Mouse (Mus musculus): Measurements from ENCODE around the gene Ddah1.

The Ddah1 gene

GRCm38 (mm10) chr3:145820439-145820838, 62.0 kb downstream of the Ddah1 start:
- DNase-seq: no peak

- no peak for DNase-seq
Observed at GRCm38 (mm10) chr3:145820938-145821337, 62.5 kb downstream of the Ddah1 start.

GRCm38 (mm10) chr3:145822201-145822600, 63.7 kb downstream of the Ddah1 start:
- DNase-seq: no peak

DNA sequence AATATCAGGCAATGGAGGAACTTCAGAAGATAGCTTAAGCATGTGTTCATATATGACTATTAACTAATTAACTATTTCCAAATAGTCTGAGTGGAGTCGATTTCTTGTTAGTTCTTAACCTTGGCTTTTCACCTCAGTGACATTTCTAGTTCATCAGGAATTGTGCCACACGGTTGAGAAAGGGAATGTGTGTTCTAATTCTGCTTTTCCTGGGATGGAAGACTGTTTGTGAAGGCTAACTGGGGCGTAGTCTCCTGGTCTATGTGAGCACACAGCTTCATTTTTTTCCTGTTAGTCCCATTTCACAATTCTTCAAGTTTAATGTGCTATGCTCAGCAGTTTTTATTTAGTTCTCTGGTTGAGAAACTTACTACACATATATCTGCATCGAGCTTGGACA, 65.2 kb downstream of the Ddah1 start:
- no peak for DNase-seq

DNA sequence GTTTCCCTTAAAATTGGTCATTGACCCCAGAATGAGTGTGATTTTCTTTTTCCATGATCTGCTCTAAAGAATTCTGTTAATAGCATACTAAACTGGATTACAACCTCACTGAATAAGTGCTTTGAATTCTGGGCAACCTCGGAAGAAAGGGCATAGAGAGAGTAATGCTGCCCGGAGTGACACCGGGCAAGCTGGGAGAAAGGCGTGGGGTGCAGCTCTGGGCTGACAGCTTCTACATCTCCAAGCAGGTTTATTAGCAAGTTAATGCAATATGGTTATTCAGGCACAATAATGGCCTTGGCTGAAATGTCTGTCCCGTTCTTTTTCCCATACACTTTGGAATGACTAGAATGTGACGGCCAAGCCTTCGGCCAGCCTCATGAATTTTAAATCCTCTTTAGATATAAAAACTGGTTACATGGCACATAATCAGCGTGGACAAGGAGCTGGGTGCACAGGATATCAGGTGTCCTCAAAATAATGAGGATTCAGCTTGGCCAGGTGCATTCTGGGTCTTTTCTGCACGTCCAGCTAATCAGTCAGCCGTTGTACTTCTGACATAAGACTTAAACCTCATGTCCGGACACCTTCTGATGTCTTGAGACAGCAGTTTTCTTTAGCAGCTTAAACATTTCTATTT, 67.1 kb downstream of the Ddah1 start:
- DNase-seq: no peak

DNA sequence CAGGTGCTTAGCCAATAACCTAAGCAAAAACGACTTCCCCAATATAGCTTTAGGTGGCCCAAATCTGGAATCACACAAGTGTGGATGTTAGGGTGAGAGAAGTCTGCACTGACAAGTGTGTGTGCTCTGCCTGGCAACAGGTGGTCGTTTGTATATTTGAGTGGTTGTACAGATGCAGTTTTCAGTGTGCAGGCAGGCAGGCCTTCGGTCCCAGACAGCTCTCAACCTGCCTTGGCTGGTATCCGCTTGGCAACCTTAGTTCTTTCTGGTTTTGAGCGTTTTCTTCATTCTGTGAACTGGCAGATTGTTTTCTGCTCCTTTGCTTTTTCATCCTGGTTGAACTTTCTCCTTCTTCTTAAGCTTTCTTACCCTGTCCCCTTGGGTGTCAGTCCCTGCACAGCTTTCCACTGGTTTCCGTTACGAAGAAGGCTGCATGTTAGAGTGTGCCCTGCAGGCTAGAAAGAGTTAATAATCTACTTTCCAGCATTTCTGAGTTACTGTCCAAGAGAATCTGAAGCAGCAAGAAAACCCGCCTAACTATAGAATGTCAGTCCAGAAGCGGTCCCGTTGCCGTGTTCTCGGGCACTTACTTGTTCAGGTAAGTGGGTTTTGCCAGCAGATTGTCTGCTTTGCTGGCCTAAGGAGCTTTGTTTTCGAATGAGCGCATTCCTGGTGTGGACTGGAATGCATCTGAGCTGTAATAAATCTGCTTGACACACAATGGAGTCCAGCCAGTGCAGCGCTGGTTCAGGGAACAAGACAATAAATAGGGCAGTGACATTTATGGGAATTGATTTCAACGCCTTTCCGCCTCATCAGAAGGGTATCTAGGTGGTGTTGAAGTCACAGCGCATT, 68.9 kb downstream of the Ddah1 start:
- no peak for DNase-seq

DNA sequence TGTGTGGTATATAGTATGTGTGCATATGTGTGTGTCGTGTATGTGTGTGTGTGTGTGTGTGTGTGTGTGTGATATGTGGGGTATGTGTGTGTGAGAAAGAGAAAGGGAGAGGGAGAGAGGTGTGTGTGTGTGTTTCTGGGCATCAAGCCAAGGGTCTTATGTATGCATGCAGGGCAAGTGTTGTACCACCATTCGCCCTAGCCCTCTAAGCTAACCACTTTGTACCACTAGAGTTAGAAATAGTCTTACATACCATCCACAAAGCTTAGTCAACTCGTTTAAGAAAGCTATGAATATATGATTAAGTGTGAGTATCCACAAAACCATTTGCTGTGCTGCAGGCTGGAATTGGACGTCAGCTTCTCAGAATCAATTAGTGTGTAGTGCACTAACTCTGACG, 70.4 kb downstream of the Ddah1 start:
- DNase-seq: no peak

DNA sequence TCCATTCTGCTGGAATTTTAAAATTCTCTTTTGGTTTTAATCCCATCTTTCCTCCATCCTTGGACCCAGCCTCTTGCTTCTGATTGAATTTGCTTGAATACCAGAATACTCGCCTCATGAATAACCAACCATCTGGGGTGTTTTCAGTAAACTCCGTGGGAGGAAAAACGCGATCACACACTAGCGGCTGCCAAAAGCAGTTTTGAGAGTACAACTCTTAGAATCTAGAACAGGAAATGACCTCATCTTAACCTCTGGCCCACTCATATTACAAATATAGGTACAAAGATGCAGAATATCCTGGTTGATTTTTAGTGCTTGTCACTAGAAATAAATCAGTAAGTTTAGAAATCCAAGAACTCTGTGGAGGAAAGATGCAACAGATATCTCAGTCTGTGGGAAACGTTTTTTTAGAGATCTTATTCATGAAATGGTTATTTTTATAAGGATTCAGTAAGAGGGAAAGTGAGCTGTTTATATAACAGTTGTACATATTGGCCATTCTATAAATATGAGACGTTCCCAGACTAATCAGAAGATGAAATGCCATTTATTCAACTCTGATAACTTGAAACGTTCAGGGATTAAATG, 75.6 kb downstream of the Ddah1 start:
- DNase-seq: no peak

DNA sequence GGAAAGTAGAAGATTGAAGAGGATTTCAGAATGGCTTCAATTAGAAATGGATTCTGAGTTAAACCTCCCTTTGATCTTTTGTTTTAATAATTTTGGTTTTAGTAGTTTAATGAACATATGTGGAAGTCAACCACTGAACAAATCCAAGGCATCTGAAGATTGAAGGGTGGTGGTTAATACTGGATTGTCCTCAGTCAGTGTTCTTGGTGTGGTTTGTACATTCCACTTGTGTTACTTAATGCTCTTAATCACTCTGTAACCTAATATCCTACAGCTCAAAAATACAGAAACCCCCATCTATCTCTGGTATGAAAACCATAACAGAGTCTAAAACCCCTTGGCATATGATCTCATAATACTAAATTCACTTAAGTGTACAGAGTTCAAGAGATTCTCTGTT, 79.8 kb downstream of the Ddah1 start:
- DNase-seq: no peak

- DNase-seq: no peak
Observed at GRCm38 (mm10) chr3:145841961-145842710, 83.7 kb downstream of the Ddah1 start.

DNA sequence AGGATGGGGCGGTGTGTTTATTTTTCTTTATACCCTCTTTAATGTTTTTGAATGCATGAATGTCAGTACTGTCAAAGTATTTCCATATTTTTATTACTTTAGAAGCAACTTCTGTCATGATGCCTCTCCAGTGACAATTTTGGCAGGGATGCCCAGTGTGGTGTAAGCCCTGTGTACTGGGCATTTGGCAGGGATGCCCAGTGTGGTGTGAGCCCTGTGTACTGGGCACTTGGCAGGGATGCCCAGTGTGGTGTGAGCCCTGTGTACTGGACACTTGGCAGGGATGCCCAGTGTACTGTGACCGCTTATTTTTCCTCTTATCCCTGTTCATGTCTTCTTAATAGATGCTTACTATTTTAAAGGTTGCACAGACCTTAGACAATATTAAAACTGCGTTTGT, 85.4 kb downstream of the Ddah1 start:
- DNase-seq: no peak

DNA sequence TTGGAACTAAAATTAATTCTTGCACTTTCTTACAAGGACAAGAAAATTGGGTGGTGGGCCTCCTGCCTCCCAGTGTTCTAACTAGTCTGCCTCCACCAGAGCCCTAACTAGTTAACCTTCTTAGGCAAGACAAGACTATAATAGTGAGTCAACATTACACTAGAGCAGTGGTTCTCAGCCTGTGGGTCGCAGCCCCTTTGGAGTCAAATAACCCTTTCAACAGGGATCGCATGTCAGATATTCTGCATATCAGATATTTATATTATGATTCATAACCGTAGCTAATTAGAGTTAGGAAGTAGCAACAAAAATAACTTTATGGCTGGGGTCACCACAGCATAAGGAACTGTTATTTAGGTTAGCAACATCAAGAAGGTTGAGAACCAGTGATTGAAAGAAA, 86.4 kb downstream of the Ddah1 start:
- no peak for DNase-seq

GRCm38 (mm10) chr3:145846255-145846654, 87.8 kb downstream of the Ddah1 start:
- DNase-seq: no peak

GRCm38 (mm10) chr3:145852041-145852440, 93.6 kb downstream of the Ddah1 start:
- DNase-seq: no peak

DNA sequence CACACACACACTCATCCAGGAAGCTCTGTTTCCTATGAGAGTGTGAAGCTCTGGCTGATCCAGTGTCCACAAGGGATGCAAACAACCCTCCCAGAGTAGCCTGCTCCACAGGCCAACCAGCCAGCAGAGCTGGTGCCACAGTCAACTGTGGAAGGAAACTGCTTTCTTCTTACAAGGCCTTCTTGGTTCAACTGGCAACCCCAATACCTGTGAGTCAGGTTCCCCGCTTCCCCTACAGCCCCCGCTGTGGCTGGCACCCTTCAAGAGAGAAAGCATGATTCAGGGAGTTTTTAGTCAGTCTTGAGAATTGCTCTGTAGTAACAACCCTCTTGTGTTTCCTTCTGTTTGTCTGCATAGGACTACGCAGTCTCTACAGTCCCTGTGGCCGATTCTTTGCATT, 94.3 kb downstream of the Ddah1 start:
- DNase-seq: no peak

DNA sequence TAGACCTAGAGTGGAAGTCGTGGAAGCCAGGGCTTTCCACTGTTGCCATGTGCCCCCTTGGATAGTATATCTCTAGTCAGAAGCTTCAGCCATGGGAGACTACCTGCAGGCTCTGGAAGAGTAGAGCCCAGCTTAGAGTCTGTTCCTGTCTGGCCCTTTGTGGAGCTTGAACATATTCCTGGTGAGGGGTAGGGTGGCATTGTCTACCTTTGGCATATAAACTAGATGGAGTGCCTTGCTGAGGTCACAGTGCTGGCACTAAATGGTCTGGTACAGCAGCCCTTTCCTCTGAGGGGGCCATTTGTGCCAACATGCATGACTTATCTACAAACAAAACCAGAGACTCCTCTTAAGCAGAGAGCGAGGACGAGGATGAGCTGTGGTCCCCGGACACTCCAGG, 95.2 kb downstream of the Ddah1 start:
- DNase-seq: no peak

DNA sequence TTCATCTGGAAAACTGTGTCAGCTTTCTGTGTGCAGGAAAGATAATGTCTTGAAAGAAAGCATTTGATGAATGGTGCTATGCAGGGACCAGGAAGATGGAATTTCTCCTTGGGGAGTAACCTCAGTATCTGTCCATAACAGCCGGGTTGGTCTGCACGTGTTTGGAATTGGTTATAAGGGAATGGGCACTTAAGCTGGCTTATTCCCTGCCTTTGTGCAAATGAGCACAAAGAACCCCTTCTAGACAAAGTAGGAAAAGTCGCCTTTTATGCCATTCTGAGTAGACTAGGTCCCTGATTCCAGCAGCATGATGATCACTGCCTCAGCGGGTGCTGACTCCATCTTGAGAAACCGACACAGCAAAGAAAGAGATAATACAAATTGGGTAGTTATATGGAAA, 96.0 kb downstream of the Ddah1 start:
- no peak for DNase-seq

DNA sequence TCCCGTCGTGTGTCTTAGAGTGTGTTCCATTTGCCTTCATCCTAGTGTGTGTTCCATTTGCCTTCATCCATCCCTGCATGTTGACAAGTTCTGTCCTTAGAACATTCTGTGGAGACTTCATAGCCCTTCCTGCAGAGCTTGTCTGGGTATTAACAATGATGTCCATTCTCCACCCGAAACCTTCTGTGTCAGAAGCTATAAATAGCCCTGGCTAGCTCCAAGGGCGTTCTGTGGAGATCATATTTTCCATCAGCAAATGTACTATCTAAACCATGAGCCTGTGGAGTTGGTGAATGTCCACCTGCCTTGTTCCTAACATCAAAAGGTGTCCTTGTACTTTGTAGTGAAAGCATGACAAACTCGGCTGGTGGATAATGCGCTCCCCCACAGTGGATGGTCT, 96.8 kb downstream of the Ddah1 start:
- no peak for DNase-seq

- DNase-seq: no peak
Observed at GRCm38 (mm10) chr3:145858388-145858787, 99.9 kb downstream of the Ddah1 start.

DNA sequence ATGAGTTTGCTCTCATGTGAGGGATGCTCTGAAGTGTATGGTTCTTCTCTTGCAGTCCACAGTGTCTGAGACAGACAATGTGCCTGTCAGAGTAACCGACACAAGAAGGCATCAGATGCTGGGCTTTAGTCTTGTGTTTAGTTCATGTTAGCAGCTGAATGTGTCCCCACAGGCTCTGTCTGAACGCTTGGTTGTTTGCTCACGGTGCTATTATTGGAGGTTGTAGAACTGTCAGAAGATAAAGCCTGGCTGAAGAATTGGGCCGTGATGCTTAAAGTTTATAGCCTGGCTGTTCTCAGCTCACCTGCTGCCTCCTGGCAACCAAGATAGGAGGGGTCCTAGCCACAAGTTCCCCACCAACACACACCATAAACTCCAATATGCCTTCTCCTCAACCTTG, 104.0 kb downstream of the Ddah1 start:
- no peak for DNase-seq

- no peak for DNase-seq
Observed at GRCm38 (mm10) chr3:145864033-145864712, 105.7 kb downstream of the Ddah1 start.

- DNase-seq: no peak
Observed at GRCm38 (mm10) chr3:145864713-145865233, 106.3 kb downstream of the Ddah1 start.

GRCm38 (mm10) chr3:145872680-145873079, 114.2 kb downstream of the Ddah1 start:
- DNase-seq: no peak
